Mouse (Mus musculus) CH12.LX (cell line): ENCODE results near the gene Asxl1.

Experiments
- CTCF ChIP-seq, 2 experiments: IDR thresholded peaks in 1 of 2; conservative IDR thresholded peaks in 1 of 2; 2 replicates each; pipeline ENCODE4 v1.5.1; 2011 to 2012; ENCODE audit warnings: low read depth in 2 of 2, low read length in 2 of 2, improper control_type of control experiment in 1 of 2, inconsistent platforms in 1 of 2, mild to moderate bottlenecking in 1 of 2, moderate library complexity in 1 of 2
- MAFK ChIP-seq: IDR thresholded peaks from 2 replicates; pipeline ENCODE4 v1.6.1; 2011; ENCODE audit warnings: low read length, improper control_type of control experiment; ENCODE audit not compliant: insufficient replicate concordance
- MXI1 ChIP-seq: IDR thresholded peaks from 2 replicates; pipeline ENCODE4 v1.6.1; 2011; ENCODE audit warnings: mild to moderate bottlenecking, low read depth, low read length, improper control_type of control experiment
- POLR2A ChIP-seq: IDR thresholded peaks from 2 replicates; pipeline ENCODE4 v1.6.1; 2011; ENCODE audit warnings: low read depth, mild to moderate bottlenecking, improper control_type of control experiment, low read length
- TCF12 ChIP-seq: IDR thresholded peaks from 2 replicates; pipeline ENCODE4 v1.6.1; 2014; ENCODE audit warnings: low read depth, mild to moderate bottlenecking, inconsistent platforms, low read length, improper control_type of control experiment
- UBTF ChIP-seq: IDR thresholded peaks from 2 replicates; pipeline ENCODE4 v1.6.1; 2012; ENCODE audit warnings: low read depth, mild to moderate bottlenecking, inconsistent platforms, low read length, improper control_type of control experiment, moderate library complexity
- ZC3H11A ChIP-seq: IDR thresholded peaks from 2 replicates; pipeline ENCODE4 v1.6.1; 2012; ENCODE audit warnings: low read depth, mild to moderate bottlenecking, inconsistent platforms, low read length, improper control_type of control experiment

GRCm38 (mm10) chr2:153430571-153430970 lies 84.9 kb downstream of the Asxl1 start:
- TF ChIP-seq MAFK: no peak
- TF ChIP-seq ZC3H11A: no peak
- no peak for TF ChIP-seq POLR2A
- TF ChIP-seq TCF12: no peak
- no peak for TF ChIP-seq MXI1
- no peak for TF ChIP-seq CTCF (conservative IDR thresholded peaks at IDR 0.05 in 1 of 2, IDR thresholded peaks at IDR 0.05 in 1 of 2; ENCODE audit: low read depth in 2 of 2, low read length in 2 of 2)
- TF ChIP-seq UBTF: no peak
